8 mouse cellular contexts compared by ENCODE assay signal in the genomic region with DNA sequence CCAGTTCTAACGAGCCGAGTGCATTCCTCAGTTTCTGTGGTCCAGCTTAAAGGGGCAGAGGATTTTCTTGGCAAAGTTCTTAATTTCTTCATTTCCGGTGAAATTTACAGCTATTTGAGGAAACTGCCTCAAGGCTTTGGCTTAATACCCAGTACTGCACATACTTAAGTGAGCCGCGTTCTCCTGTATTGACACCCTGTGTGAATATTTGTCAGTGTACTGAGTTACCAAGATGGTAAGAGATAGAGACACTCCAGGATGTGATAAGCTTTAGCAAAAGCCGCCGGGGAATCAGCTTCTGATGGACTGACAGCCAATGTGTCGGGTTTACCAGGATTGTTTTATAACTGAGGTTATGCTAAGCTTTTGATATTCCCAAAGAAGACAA. TPM values are rescaled to one million over a fixed set of nuclear protein-coding genes. Genes with fewer than 3 reads are reported as not detected.
A peak's percentile ranks its signal among the peaks of the same experiment; 100 is the strongest.
DNase-seq lines count a peak whose midpoint lies in the region; ATAC-seq lines count a peak whose summit lies in the region.

No protein-coding gene starts in this region.

- no peaks in the 10 kb centered on the region for H3K27me3 ChIP-seq in hindbrain, embryonic 15.5 days

- ATAC-seq in frontal cortex, adult (ENCODE audit: low TSS enrichment): peak; percentile 48
- peak; percentile 78 for ATAC-seq in hindbrain, embryonic 15.5 days (ENCODE audit: low FRiP score, low read depth)
- ATAC-seq in megakaryocyte-erythroid progenitor cell, adult 5-6 weeks (replicated peaks; ENCODE audit: low FRiP score, low TSS enrichment, poor library complexity, severe bottlenecking): peak; percentile 18

- H3K9ac ChIP-seq in hindbrain, embryonic 15.5 days: peak overlapping the region; percentile 65

- no peak for DNase-seq in frontal cortex, postnatal 10 days (ENCODE audit: low spot score in 2 of 2)
- peak; percentile 21 to 29 for DNase-seq in right cerebral cortex, postnatal 10 days (ENCODE audit: low spot score in 2 of 2)
- no peak for DNase-seq in right cerebral cortex, postnatal 14 days
- DNase-seq in adrenal gland, postnatal 25 days: no peak
- no peak for DNase-seq in spleen, adult 18-20 months

- H3K4me3 ChIP-seq in hindbrain, embryonic 15.5 days: peak overlapping the region; percentile 69

- H3K4me2 ChIP-seq in hindbrain, embryonic 15.5 days: peak overlapping the region; percentile 79

- peaks cover 9% of the 10 kb centered on the region for H3K4me1 ChIP-seq in hindbrain, embryonic 15.5 days (replicated peaks)

- H3K36me3 ChIP-seq in hindbrain, embryonic 15.5 days: peaks cover 19% of the 10 kb centered on the region

- H3K27ac ChIP-seq in hindbrain, embryonic 15.5 days (replicated peaks): peak overlapping the region; percentile 60

- no peaks in the 10 kb centered on the region for H3K9me3 ChIP-seq in hindbrain, embryonic 15.5 days

- WGBS in hindbrain, embryonic 15.5 days: 42% methylated on average over 8 of the region's 8 CpGs

RNA-seq across cellular contexts. Expression of gene Zfp874b, which starts 0.4 kb away (rescaled TPM):
- 2.5 and 2.8 TPM in 2 replicates for polyA plus RNA-seq in hindbrain, embryonic 15.5 days (2015; fragmentation: Nextera tagmentation; extraction: Ambion mirVana)
- total RNA-seq in megakaryocyte-erythroid progenitor cell, adult 5-6 weeks (2014; fragmentation: Nextera tagmentation): 4.5 and 13.3 TPM in 2 replicates
- 7.6 and 9.2 TPM in 2 replicates for total RNA-seq in megakaryocyte-erythroid progenitor cell, adult 5-6 weeks (2017)
- 15.9 and 18.7 TPM in 2 replicates for total RNA-seq in adrenal gland, postnatal 25 days (2021)

RNA-seq across cellular contexts. Expression of gene Zfp58, which starts 15.9 kb away (rescaled TPM):
- 10.0 and 11.6 TPM in 2 replicates for polyA plus RNA-seq in hindbrain, embryonic 15.5 days (2015; fragmentation: Nextera tagmentation; extraction: Ambion mirVana)
- 3.3 and 4.6 TPM in 2 replicates for total RNA-seq in megakaryocyte-erythroid progenitor cell, adult 5-6 weeks (2014; fragmentation: Nextera tagmentation)
- total RNA-seq in megakaryocyte-erythroid progenitor cell, adult 5-6 weeks (2017): 5.5 and 12.6 TPM in 2 replicates
- total RNA-seq in adrenal gland, postnatal 25 days (2021): 7.6 and 8.1 TPM in 2 replicates

RNA-seq across cellular contexts. Expression of gene Zfp874a, which starts 33.0 kb away (rescaled TPM):
- polyA plus RNA-seq in hindbrain, embryonic 15.5 days (2015; fragmentation: Nextera tagmentation; extraction: Ambion mirVana): 6.6 and 7.3 TPM in 2 replicates
- 8.7 and 14.3 TPM in 2 replicates for total RNA-seq in megakaryocyte-erythroid progenitor cell, adult 5-6 weeks (2014; fragmentation: Nextera tagmentation)
- total RNA-seq in megakaryocyte-erythroid progenitor cell, adult 5-6 weeks (2017): 13.7 and 21.8 TPM in 2 replicates
- total RNA-seq in adrenal gland, postnatal 25 days (2021): 19.0 and 23.5 TPM in 2 replicates

RNA-seq across cellular contexts. Expression of gene Gm26965, which starts 41.5 kb away (rescaled TPM):
- polyA plus RNA-seq in hindbrain, embryonic 15.5 days (2015; fragmentation: Nextera tagmentation; extraction: Ambion mirVana): not detected in 2 replicates
- not detected in 2 replicates for total RNA-seq in megakaryocyte-erythroid progenitor cell, adult 5-6 weeks (2014; fragmentation: Nextera tagmentation)
- total RNA-seq in megakaryocyte-erythroid progenitor cell, adult 5-6 weeks (2017): not detected in 2 replicates
- not detected in 2 replicates for total RNA-seq in adrenal gland, postnatal 25 days (2021)

RNA-seq across cellular contexts. Expression of gene Zfp87, which starts 41.6 kb away (rescaled TPM):
- 32.2 and 37.2 TPM in 2 replicates for polyA plus RNA-seq in hindbrain, embryonic 15.5 days (2015; fragmentation: Nextera tagmentation; extraction: Ambion mirVana)
- total RNA-seq in megakaryocyte-erythroid progenitor cell, adult 5-6 weeks (2014; fragmentation: Nextera tagmentation): 13.6 and 18.1 TPM in 2 replicates
- 14.1 and 14.7 TPM in 2 replicates for total RNA-seq in megakaryocyte-erythroid progenitor cell, adult 5-6 weeks (2017)
- 18.0 and 19.8 TPM in 2 replicates for total RNA-seq in adrenal gland, postnatal 25 days (2021)

Comparison
In these comparisons a context has a peak if more than half of its experiments do, and no peak if none do; other contexts are left out.
1. DNase-seq: peak in right cerebral cortex, postnatal 10 days (2 of 2); none in frontal cortex, postnatal 10 days (0 of 2), right cerebral cortex, postnatal 14 days (single experiment), adrenal gland, postnatal 25 days (single experiment) and spleen, adult 18-20 months (0 of 2).
2. ATAC-seq: peak in every context shown above with its lines; median percentile 78 in hindbrain, embryonic 15.5 days; 48 in frontal cortex, adult; 18 in megakaryocyte-erythroid progenitor cell, adult 5-6 weeks.